Mouse (Mus musculus) thymus, adult 2 months (tissue): ENCODE results near the gene Abi3. TPM values are rescaled to one million over a fixed set of nuclear protein-coding genes. Genes with fewer than 3 reads are reported as not detected.

Experiments used
- DNase-seq: peaks from one replicate; pipeline ENCODE4 v3.0.0; 2021
- H3K27ac ChIP-seq: fragments of 200-500 bp; 2 replicates; pipeline ENCODE4 v1.5.1; 2012; ENCODE audit warnings: low read length, control low read depth; ENCODE audit not compliant: control insufficient read depth, insufficient read depth
- H3K27me3 ChIP-seq: fragments of 200-500 bp; 2 replicates; pipeline ENCODE4 v1.6.1; 2012; ENCODE audit warnings: mild to moderate bottlenecking, low read length, moderate library complexity, mixed read lengths; ENCODE audit not compliant: control insufficient read depth, insufficient read depth
- H3K36me3 ChIP-seq: fragments of 200-500 bp; 2 replicates; pipeline ENCODE4 v1.6.1; 2012; ENCODE audit warnings: mild to moderate bottlenecking, low read length, moderate library complexity; ENCODE audit not compliant: control insufficient read depth, insufficient read depth
- H3K4me1 ChIP-seq: fragments of 200-500 bp; replicated peaks from 2 replicates; pipeline ENCODE4 v1.6.1; 2012; ENCODE audit warnings: low read length; ENCODE audit not compliant: control insufficient read depth, insufficient read depth
- H3K4me3 ChIP-seq: fragments of 200-500 bp; 2 replicates; pipeline ENCODE4 v1.5.1; 2012; ENCODE audit warnings: mild to moderate bottlenecking, low read length, control low read depth, moderate library complexity; ENCODE audit not compliant: control insufficient read depth, insufficient read depth
- CTCF ChIP-seq: fragments of 200-500 bp; IDR thresholded peaks from 2 replicates; pipeline ENCODE4 v1.5.1; 2012; ENCODE audit warnings: mild to moderate bottlenecking, control low read depth, low read length, moderate library complexity, borderline replicate concordance; ENCODE audit not compliant: control insufficient read depth, poor library complexity, insufficient read depth; ENCODE audit errors: extremely low read depth
- POLR2A ChIP-seq: fragments of 200-500 bp; IDR thresholded peaks from 2 replicates; pipeline ENCODE4 v1.6.1; 2012; ENCODE audit warnings: mild to moderate bottlenecking, low read length, control low read depth, moderate library complexity; ENCODE audit not compliant: control insufficient read depth, poor library complexity, insufficient read depth; ENCODE audit errors: extremely low read depth
- WGBS: fragments of 180-500 bp; shearing (Covaris S2); methylation state at CpG from one replicate; pipeline ENCODE4 v1.1.7; 2018; 5-methylcytosine and 5-hydroxymethylcytosine counted together
- polyA plus RNA-seq: library from polyadenylated mRNA; depleted of rRNA; stranded (reverse); fragments of >200 nt; gene quantifications from 2 replicates; pipeline ENCODE4 v1.2.3, GENCODE M21; 2012

Gene Abi3
- polyA plus RNA-seq, 1 experiment = 606 TPM

- Histone ChIP-seq H3K36me3 (no peaks in the 10 kb centered on the region), H3K4me3 (no peak overlapping the region), H3K4me1 (no peaks in the 10 kb centered on the region), H3K27me3 (no peaks in the 10 kb centered on the region), H3K27ac (no peak overlapping the region)
- no peak for DNase-seq
- no peak for TF ChIP-seq CTCF
- TF ChIP-seq POLR2A = no peak
- 85% methylated on average over 4 of the region's 4 CpGs for WGBS
Observed at GRCm38 (mm10) chr11:95869442-95869841, 27.2 kb upstream of the Abi3 start.

- H3K27me3 ChIP-seq = no peaks in the 10 kb centered on the region
- TF ChIP-seq CTCF (no peak), POLR2A (no peak)
- H3K4me1 ChIP-seq = peaks cover 3% of the 10 kb centered on the region
- no peak for DNase-seq
- WGBS = over 99% methylated on average over 8 of the region's 8 CpGs
- H3K36me3 ChIP-seq = no peaks in the 10 kb centered on the region
- no peak overlapping the region for H3K27ac ChIP-seq
- H3K4me3 ChIP-seq = no peak overlapping the region
Observed at GRCm38 (mm10) chr11:95861397-95861796, 19.1 kb upstream of the Abi3 start.

- Histone ChIP-seq H3K4me1 (peaks cover 3% of the 10 kb centered on the region), H3K27me3 (no peaks in the 10 kb centered on the region), H3K36me3 (no peaks in the 10 kb centered on the region), H3K27ac (no peak overlapping the region), H3K4me3 (no peak overlapping the region)
- DNase-seq = no peak
- TF ChIP-seq POLR2A = no peak
- TF ChIP-seq CTCF = no peak
- WGBS = 60% methylated on average over 3 of the region's 3 CpGs
Observed at GRCm38 (mm10) chr11:95860071-95860490, 17.8 kb upstream of the Abi3 start.

GRCm38 (mm10) chr11:95859468-95859855 lies 17.2 kb upstream of the Abi3 start:
- Histone ChIP-seq H3K4me3 (peak overlapping the region; percentile 84), H3K36me3 (no peaks in the 10 kb centered on the region), H3K27ac (peak overlapping the region; percentile 90; the same call in 1 of the 2 replicates), H3K4me1 (peaks cover 3% of the 10 kb centered on the region), H3K27me3 (no peaks in the 10 kb centered on the region)
- under 1% methylated on average over 35 of the region's 35 CpGs for WGBS
- peak; percentile 68 for DNase-seq
- TF ChIP-seq POLR2A (no peak), CTCF (no peak)

- Histone ChIP-seq H3K4me1 (peaks cover 3% of the 10 kb centered on the region), H3K27ac (peak overlapping the region; percentile 90), H3K36me3 (no peaks in the 10 kb centered on the region), H3K27me3 (no peaks in the 10 kb centered on the region), H3K4me3 (peak overlapping the region; percentile 84)
- peak; percentile 98 for DNase-seq
- under 1% methylated on average over 58 of the region's 58 CpGs for WGBS
- TF ChIP-seq POLR2A = peak; percentile 42; the same call in 1 of the 2 replicates
- no peak for TF ChIP-seq CTCF
Observed at GRCm38 (mm10) chr11:95858528-95859467, 16.5 kb upstream of the Abi3 start.

GRCm38 (mm10) chr11:95857716-95858527 lies 15.6 kb upstream of the Abi3 start:
- H3K4me3 ChIP-seq = peak overlapping the region; percentile 52
- peaks cover 3% of the 10 kb centered on the region for H3K4me1 ChIP-seq
- no peaks in the 10 kb centered on the region for H3K36me3 ChIP-seq
- peak overlapping the region; percentile 49 for H3K27ac ChIP-seq
- WGBS = 33% methylated on average over 21 of the region's 21 CpGs
- DNase-seq = no peak
- H3K27me3 ChIP-seq = no peaks in the 10 kb centered on the region
- TF ChIP-seq POLR2A (no peak), CTCF (no peak)
